ENCODE assay signal across 9 mouse cellular contexts in the genomic region with DNA sequence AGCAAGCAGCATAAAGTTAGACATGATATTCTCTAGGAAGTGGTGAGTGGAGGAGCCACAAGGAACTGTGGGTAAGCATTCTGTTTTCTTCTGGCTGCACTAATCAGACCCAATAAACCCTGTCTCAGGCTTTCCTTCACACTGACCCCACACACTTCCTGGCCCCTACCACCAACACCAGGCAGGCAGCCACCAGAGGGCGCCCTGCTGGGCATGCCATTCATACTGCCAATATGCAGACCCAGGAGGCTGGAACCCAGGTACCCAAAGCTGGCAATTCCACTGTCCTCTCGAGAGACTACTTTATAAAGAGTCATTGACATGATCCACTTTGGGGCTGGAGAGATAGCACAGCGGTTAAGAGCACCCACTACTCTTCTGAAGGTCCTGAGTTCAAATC. TPM values are rescaled to one million over a fixed set of nuclear protein-coding genes. Genes with fewer than 3 reads are reported as not detected.
DNase-seq lines count a peak whose midpoint lies in the region; ATAC-seq and TF ChIP-seq lines count a peak whose summit lies in the region.
"Had no signal": no experiment of that assay in that cellular context is flagged by ENCODE, and none has a peak within 500 bp of the region (broad histone marks: within the 10 kb centered on the region; RNA-seq: fewer than 3 reads in every experiment).

No protein-coding gene starts in this region.

- H3K27me3 ChIP-seq in neural tube, embryonic 15.5 days (replicated peaks), result no peaks in the 10 kb centered on the region

- H3K9me3 ChIP-seq in neural tube, embryonic 15.5 days (replicated peaks), result no peaks in the 10 kb centered on the region

- no peak overlapping the region for H3K9ac ChIP-seq in neural tube, embryonic 15.5 days (replicated peaks)

- TF ChIP-seq CTCF in brain, embryonic 14.5 days (IDR thresholded peaks at IDR 0.05; ENCODE audit: borderline replicate concordance, extremely low read depth, insufficient read depth, insufficient read length), result peak; percentile 51

- H3K27ac ChIP-seq in neural tube, embryonic 15.5 days (replicated peaks), result no peak overlapping the region

- ATAC-seq in neural tube, embryonic 15.5 days (ENCODE audit: low FRiP score), result no peak
- ATAC-seq in neutrophil, adult 5-6 weeks (ENCODE audit: extremely low read depth, insufficient number of reproducible peaks, low FRiP score, poor library complexity, severe bottlenecking), result peak; percentile 38; the same call in 1 of the 2 replicates

- peaks cover 66% of the 10 kb centered on the region for H3K36me3 ChIP-seq in neural tube, embryonic 15.5 days

- H3K4me1 ChIP-seq in neural tube, embryonic 15.5 days, result no peaks in the 10 kb centered on the region

- H3K4me3 ChIP-seq in neural tube, embryonic 15.5 days (replicated peaks), result no peak overlapping the region
- H3K4me3 ChIP-seq: myocyte had no signal

- TF ChIP-seq POLR2A in brain, embryonic 14.5 days (IDR thresholded peaks at IDR 0.05; ENCODE audit: borderline replicate concordance, extremely low read depth, insufficient read depth, insufficient read length, poor library complexity, severe bottlenecking), result no peak

- 60% methylated on average over 3 of the region's 3 CpGs for WGBS in neural tube, embryonic 15.5 days

- DNase-seq in gastrocnemius, adult 18-20 months (ENCODE audit: low spot score), result peak; percentile 41
- DNase-seq in gastrocnemius, adult 8-10 months (ENCODE audit: low spot score in 2 of 2), result no peak
- peak; percentile 38 for DNase-seq in neural tube, embryonic 10.5 days (ENCODE audit: extremely low spot score, low spot score)
- no peak for DNase-seq in brain, embryonic 14.5 days (ENCODE audit: low read depth)
- DNase-seq in kidney, adult 9 months, result peak; percentile 44
- DNase-seq in Muller cell, postnatal 12 days (ENCODE audit: inconsistent ontology term), result no peak

- no peak overlapping the region for H3K4me2 ChIP-seq in neural tube, embryonic 15.5 days

RNA-seq across cellular contexts. Expression of gene Tarbp1, which starts 14.6 kb away (rescaled TPM):
- total RNA-seq in gastrocnemius, adult 18-20 months (2021), result 1 to 10 TPM; 4.3 to 5.5 TPM
- 1 to 10 TPM; 4.7 to 6.1 (median 5.4) TPM for total RNA-seq in gastrocnemius, adult 8-10 months (2022)
- 1.6 and 2.0 TPM in 2 replicates for polyA plus RNA-seq in neural tube, embryonic 15.5 days (2015; fragmentation: Nextera tagmentation; extraction: Ambion mirVana)
- 5.9 and 6.4 TPM in 2 replicates for polyA plus RNA-seq in brain, embryonic 14.5 days (2012; rRNA removed)
- 3.1 and 4.2 TPM in 2 replicates for total RNA-seq in neutrophil, adult 5-6 weeks (2017)

RNA-seq across cellular contexts. Expression of gene Coa6, which starts 38.0 kb away (rescaled TPM):
- 10 to 100 TPM; 20.8 to 23.0 TPM for total RNA-seq in gastrocnemius, adult 18-20 months (2021)
- 10 to 100 TPM; 21.9 to 25.0 (median 23.5) TPM for total RNA-seq in gastrocnemius, adult 8-10 months (2022)
- 46.8 and 51.9 TPM in 2 replicates for polyA plus RNA-seq in neural tube, embryonic 15.5 days (2015; fragmentation: Nextera tagmentation; extraction: Ambion mirVana)
- 32.4 and 46.8 TPM in 2 replicates for polyA plus RNA-seq in brain, embryonic 14.5 days (2012; rRNA removed)
- total RNA-seq in neutrophil, adult 5-6 weeks (2017), result 14.1 and 21.9 TPM in 2 replicates

Comparison
In these comparisons a context has a peak if more than half of its experiments do, and no peak if none do; other contexts are left out.
1. DNase-seq: peak in gastrocnemius, adult 18-20 months (single experiment), neural tube, embryonic 10.5 days (single experiment) and kidney, adult 9 months (single experiment); none in gastrocnemius, adult 8-10 months (0 of 2), brain, embryonic 14.5 days (single experiment) and Muller cell, postnatal 12 days (single experiment).